Mouse (Mus musculus): ENCODE measurements around the gene Car8. TPM values are rescaled to one million over a fixed set of nuclear protein-coding genes. Genes with fewer than 3 reads are reported as not detected.
A peak's percentile ranks its signal among the peaks of the same experiment; 100 is the strongest.
"Not testable (repeated sequence)": the region's sequence is repeated elsewhere in the genome, so short reads cannot be mapped to it uniquely, and the experiment has no call there.

Car8 gene
- polyA plus RNA-seq, 1 experiment from 2014 or later: 1.2 TPM

DNA sequence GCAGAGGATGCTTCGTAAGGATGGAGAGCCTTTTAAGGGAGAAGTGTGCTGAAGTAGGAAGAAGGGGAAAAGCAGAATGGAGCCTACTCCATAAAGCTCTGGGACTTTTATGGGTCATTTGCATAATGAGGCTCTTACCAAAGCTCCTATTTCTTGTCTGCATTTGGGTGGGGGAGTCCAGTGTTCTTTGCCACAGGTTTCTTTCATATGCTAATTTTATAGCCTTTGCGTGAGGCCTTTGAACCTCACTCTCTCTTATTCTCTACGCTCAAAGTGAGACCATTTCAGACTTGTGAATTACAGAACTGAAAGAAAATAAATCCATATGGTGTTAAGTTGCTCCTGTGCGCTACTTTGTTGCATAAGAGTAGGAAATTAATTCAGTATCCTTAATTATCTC lies 140.8 kb downstream of the Car8 start:
- Histone ChIP-seq H3K36me3 (ENCODE audit: poor library complexity, severe bottlenecking) (no peaks in the 10 kb centered on the region), H3K9me3 (replicated peaks) (0 out of 2 replicates have a peak, but pooled peaks cover 13% of the 10 kb centered on the region), H3K27ac (no peak overlapping the region), H3K4me1 (peaks cover 19% of the 10 kb centered on the region), H3K27me3 (peaks cover 32% of the 10 kb centered on the region; the same call in 1 of the 2 replicates), H3K9ac (no peak overlapping the region), H3K4me3 (no peak overlapping the region), H3K4me2 (peak overlapping the region; percentile 22; the same call in 1 of the 2 replicates)
- ATAC-seq: peak; percentile 91
- 7% methylated on average over 4 of the region's 4 CpGs for WGBS

DNA sequence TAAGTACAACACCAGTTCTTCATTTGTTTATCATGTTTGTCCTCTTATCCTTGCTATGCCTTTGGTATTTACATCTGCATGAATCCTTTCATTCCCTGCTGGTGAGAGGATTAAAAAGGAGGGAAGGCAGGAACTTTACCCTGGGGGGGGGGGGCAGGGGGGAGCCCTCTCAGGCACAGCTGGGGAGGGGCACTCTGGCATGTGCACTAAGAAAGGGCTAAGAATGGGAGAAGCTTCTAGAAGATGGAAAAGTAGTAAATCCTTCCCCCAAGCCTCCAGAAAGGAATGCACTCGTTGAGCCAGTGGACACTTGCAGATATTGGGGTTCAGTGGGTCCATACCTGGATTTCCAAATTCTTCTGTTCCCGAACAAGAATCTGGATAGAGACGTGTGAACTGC lies 141.2 kb downstream of the Car8 start:
- Histone ChIP-seq H3K4me1 (peaks cover 19% of the 10 kb centered on the region), H3K27me3 (peaks cover 30% of the 10 kb centered on the region; the same call in 1 of the 2 replicates), H3K9me3 (replicated peaks) (0 out of 2 replicates have a peak, but pooled peaks cover 13% of the 10 kb centered on the region), H3K27ac (no peak overlapping the region), H3K36me3 (ENCODE audit: poor library complexity, severe bottlenecking) (no peaks in the 10 kb centered on the region), H3K9ac (no peak overlapping the region), H3K4me2 (peak overlapping the region; percentile 22; the same call in 1 of the 2 replicates), H3K4me3 (no peak overlapping the region)
- 21% methylated on average over 3 of the region's 3 CpGs for WGBS
- peak; percentile 39 for ATAC-seq

- H3K27ac ChIP-seq; H3K9ac ChIP-seq; H3K4me2 ChIP-seq; H3K4me3 ChIP-seq; ATAC-seq; H3K36me3 ChIP-seq (ENCODE audit: poor library complexity, severe bottlenecking): not testable (repeated sequence)
- 30% methylated on average over 3 of the region's 3 CpGs for WGBS
- peaks cover 15% of the 10 kb centered on the region for H3K4me1 ChIP-seq
- peaks cover 17% of the 10 kb centered on the region; the same call in 1 of the 2 replicates for H3K27me3 ChIP-seq
- H3K9me3 ChIP-seq (replicated peaks): 0 out of 2 replicates have a peak, but pooled peaks cover 13% of the 10 kb centered on the region
Observed at GRCm38 (mm10) chr4:8093566-8093965, 145.3 kb downstream of the Car8 start.

Small RNAs within 50 kb of the gene (microRNA-seq; reads per million reads assigned to microRNA genes)
- not detected for gene Gm25355
